Mouse (Mus musculus) urinary bladder, postnatal 14 days (tissue): ENCODE data around the gene Sept9.
"Not testable (repeated sequence)": the region's sequence is repeated elsewhere in the genome, so short reads cannot be mapped to it uniquely, and the experiment has no call there.

ENCODE experiments used
- DNase-seq: peaks from one replicate; pipeline ENCODE4 v3.0.0; 2021; ENCODE audit warnings: low spot score

Gene Sept9

GRCm38 (mm10) chr11:117326867-117327600, 127.6 kb downstream of the Sept9 start:
- no peak for DNase-seq

- no peak for DNase-seq
These were observed 128.2 kb downstream of the Sept9 start for GRCm38 (mm10) chr11:117327633-117328032.

GRCm38 (mm10) chr11:117330076-117330950, 130.9 kb downstream of the Sept9 start:
- DNase-seq, result no peak

- DNase-seq, result no peak
These were observed 131.4 kb downstream of the Sept9 start for GRCm38 (mm10) chr11:117330951-117331254.

GRCm38 (mm10) chr11:117331361-117332241, 132.1 kb downstream of the Sept9 start:
- DNase-seq, result no peak

GRCm38 (mm10) chr11:117332242-117333149, 133.0 kb downstream of the Sept9 start:
- DNase-seq, result no peak

GRCm38 (mm10) chr11:117333150-117333715, 133.8 kb downstream of the Sept9 start:
- no peak for DNase-seq

GRCm38 (mm10) chr11:117334101-117334500, 134.6 kb downstream of the Sept9 start:
- DNase-seq, result no peak

- DNase-seq, result no peak
These were observed 135.7 kb downstream of the Sept9 start for GRCm38 (mm10) chr11:117335146-117335545.

GRCm38 (mm10) chr11:117336081-117336788, 136.8 kb downstream of the Sept9 start:
- no peak for DNase-seq

- no peak for DNase-seq
These were observed 138.3 kb downstream of the Sept9 start for GRCm38 (mm10) chr11:117337749-117338148.

GRCm38 (mm10) chr11:117338503-117338902, 139.0 kb downstream of the Sept9 start:
- peak; percentile 67 for DNase-seq

GRCm38 (mm10) chr11:117339050-117339449, 139.6 kb downstream of the Sept9 start:
- no peak for DNase-seq

- no peak for DNase-seq
These were observed 141.8 kb downstream of the Sept9 start for GRCm38 (mm10) chr11:117341218-117341617.

- DNase-seq, result no peak
These were observed 142.6 kb downstream of the Sept9 start for GRCm38 (mm10) chr11:117342076-117342475.

GRCm38 (mm10) chr11:117342490-117342889, 143.0 kb downstream of the Sept9 start:
- DNase-seq, result not testable (repeated sequence)

GRCm38 (mm10) chr11:117343800-117344199, 144.3 kb downstream of the Sept9 start:
- DNase-seq, result no peak

GRCm38 (mm10) chr11:117344339-117345021, 145.0 kb downstream of the Sept9 start:
- no peak for DNase-seq

- DNase-seq, result peak; percentile 71
These were observed 145.7 kb downstream of the Sept9 start for GRCm38 (mm10) chr11:117345022-117345765.
